Mouse (Mus musculus): ENCODE data around the gene Ung.

Ung gene

DNA sequence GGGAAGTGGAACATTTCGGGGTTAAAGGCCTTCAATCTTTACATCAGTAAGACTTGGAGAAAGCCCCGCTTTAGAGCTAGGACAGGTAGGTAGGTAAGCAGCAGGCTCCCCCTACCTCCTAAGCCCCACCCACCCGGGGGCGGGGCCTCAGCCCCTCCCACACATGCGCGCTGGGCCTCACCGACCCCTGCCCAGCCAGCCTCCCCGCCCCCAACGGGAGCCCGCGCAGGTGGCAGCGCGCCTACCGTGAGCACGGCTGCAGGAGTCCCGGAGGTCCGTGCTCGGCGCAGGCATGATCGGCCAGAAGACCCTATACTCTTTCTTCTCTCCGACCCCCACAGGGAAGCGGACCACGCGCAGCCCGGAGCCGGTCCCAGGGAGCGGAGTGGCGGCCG, at the start of gene Ung:
Gene Ung, plus strand, starts transcription at position 176 of the 395 bp plus-strand sequence.
- DNase-seq (ENCODE audit: low spot score in 2 of 2) = no peak

DNA sequence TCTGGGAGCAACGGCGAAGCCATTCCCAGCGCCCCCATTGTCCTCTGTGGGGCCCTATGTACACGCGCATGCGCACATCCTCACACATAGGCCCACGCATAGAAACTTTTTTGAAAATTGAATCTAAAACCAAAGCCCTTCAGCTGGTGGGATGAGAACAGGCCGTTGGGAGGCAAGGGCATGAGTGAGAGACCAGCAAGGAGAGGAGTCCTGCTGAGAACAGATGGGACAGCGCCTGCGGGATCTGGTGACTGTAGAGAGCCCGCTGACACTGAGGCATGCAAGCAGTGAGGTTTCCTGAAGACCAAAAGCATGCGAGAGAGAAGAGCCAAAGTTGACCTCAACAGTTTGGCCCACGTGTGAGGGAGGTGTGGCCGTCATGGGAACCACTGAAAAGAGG, 44.7 kb upstream of the Ung start:
- DNase-seq (ENCODE audit: low spot score in 2 of 2) = no peak

DNA sequence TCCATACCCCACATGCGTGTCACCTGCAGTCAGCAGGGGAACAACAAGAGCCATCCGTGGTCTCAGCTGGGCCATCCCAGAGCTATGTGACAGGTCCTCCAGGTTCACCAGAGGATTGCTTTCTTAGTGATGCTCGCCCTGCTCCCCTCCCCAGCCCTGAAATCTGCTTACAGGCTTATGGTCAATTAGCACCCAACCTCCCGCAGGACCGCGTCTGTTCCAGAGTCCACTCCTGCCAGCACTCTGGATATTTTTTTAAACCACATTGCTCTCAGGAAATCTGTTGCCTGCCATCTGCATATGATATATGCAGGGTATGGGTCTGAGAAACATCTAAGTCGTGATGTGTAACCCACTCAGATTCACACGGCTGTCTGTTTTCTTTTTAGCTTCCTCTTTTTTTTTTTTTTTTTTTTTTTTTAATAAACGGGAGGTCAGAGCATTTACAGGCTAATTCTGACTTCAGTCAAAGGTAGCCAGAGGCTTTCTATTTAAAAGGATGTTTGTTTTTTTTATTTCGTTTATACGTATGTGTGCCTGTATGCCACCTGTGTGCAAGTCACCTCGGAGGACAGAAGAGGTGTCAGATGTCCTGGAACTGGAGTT, 42.2 kb upstream of the Ung start:
- peak in 1 of 2 experiments; percentile 59 for DNase-seq (ENCODE audit: low spot score in 2 of 2)

DNA sequence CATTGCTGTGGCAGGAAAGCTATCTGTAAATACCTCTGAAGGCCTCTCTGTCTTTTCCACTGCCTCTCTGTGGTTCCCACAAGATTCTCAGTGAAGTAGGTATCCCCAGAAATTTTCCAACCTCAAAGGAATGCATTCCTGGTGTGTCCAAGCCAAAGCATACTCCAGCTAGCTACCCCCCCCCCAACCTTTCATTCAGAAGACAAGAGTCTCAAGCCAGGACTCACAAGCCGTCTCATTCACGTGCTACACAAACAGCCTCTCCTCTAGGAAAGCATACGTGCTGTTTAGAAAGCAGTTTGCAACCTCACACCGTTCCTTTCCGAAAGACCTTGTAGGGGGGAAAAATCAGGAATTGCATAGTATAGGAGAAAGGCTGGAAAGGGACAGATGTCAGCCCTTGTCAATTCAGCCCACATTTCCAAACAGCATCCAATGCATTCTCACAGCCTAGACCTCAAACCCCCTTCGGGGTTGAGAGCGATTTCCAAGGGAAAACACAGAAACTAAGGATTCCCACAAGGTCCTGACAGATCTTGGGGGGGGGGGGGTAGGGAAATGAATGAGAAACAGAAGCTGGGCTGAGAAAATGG, 39.7 kb upstream of the Ung start:
- DNase-seq (ENCODE audit: low spot score in 2 of 2) = no peak

DNA sequence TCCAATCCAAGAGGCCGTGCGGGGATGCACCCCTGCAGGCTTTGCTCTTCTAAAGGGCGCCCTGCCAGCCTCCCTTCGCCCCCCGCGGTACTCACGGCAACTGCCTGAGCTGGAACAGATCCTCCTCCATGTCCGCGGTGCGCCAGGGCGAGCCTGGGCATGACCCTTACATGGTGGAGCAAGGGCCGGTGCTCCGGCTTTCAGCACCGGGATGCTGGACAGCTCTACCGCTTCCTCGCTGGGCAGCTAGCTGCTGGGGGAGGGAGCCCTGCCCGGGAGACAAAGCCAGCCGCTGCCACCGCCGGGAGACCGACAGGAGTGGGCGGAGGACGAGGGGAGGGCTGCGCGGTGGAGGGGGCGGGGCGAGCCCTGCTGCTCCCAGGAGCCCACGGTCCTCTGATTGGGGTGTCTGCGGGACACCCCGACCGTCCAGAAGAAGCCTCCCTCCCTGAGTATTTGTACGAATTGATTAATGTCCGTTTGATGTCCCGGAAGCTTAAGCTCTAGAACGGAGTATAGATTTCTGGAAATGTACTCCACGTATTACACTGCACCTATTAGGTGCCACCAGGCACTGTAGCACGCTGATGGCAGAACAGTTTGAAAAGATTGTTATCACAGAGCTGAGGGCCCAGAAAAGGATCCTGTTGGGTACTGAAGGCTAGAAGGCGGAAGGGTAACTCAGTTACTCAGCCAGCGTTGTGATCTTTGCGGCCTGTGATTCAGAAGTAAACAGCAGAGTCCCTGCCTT, 39.0 kb upstream of the Ung start, which contains the start of gene Svop:
Gene Svop, minus strand, starts transcription at position 514 of the 751 bp plus-strand sequence.
- DNase-seq (ENCODE audit: low spot score in 2 of 2) = peak; percentile 42 to 79

DNA sequence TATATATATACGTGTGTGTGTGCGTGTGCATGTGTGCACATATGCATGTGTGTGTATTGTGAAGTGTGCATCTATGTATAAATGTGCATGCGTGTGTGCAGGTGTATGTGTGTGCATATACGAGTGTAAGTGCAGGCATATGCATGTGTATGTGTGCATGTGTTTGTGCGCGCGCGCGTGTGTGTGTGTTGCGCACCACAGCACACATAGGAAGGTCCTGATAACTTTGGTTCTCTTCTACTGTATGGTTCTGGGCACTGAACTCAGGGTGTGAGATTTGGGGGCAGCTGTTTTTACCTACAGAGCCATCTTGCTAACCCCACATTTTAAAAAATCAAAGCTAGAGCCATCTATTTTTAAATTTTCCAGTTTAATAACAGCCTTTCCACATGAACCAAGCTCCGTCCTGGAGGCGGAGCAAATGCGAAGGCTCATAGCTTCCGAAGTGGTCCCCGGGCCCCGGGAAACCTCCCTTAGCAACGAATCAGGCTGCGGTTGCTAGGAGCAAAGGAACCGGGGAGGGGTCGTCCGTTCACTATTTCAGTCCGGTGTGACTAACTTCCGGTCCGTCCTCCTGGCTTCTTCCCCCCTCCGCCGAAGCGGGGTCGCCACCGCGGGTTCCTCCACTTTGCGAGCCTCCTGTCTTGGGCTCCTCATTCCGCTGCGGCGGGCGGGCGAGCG, 30.3 kb upstream of the Ung start:
- peak; percentile 85 to 95 for DNase-seq (ENCODE audit: low spot score in 2 of 2)

DNA sequence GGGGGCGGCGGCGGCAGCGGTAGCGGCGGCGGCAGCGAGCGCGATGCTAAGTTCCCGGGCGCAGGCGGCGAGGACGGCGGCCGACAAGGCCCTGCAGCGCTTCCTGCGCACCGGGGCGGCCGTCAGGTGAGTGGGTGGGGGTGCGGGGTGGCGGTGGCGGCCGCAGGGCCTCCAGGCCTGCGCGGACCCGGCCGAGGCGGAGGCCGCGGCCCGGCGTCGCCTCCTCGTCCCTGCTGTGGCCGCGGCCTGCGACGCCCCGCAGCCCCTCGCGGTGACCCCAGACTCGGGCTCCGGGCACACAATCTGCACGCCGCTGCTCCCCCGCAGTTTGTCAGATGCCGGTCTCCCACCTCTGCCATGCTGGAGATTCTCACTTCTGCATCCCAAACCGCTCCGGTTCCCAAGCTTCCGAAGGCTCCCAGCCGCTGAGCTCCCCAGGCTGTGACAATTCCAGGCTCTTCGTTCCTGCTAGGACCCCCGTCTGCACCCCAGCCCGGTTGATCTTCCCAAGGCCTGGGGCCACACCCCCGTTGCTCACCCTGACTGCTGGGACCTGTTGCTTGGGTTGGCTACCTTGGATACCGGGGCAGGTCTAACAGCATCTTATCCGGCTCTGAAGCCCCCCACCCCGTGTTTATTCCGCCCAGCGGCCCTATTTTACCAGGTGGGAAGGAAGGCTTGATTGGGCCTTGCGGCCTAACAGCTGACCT, 29.6 kb upstream of the Ung start:
- no peak for DNase-seq (ENCODE audit: low spot score in 2 of 2)

DNA sequence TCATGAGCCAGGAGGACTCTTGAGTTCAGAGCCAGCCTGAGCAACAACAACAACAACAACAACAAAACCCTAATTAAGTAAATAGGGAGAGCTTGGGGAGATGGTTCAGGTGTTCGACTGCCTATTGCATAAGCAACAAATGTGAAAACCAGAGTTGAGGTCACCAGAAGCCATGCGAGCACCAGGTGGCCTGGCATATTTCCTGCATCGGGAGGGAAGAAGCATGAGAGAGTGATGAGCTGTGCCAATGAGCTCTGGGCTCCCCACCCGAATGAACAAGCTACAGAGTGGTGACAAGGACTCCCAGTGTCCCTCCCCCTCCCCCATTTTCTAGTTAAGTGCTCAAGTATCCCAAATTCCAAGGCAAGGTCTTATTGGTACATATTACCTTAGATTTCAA, 28.3 kb upstream of the Ung start:
- DNase-seq (ENCODE audit: low spot score in 2 of 2) = no peak

DNA sequence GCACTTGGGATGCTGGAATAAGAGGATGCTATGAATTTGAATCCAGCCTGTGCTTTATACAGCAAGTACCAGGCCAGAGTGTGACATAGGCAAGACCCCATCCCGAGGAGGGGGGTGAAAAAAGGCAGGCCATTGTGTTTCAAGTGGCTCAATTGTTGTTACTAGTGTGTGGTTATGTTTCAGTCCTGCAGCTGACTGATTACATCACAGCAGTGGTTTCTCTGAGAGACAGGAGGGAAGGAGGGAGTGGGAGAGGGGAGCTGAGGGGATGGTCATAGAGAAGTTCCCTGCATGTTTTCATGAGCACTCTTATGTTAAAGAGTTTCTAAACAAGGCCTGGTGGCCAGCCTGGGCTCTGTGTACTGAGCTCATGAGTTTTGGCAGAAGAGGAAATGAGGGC, 27.4 kb upstream of the Ung start:
- DNase-seq (ENCODE audit: low spot score in 2 of 2) = peak in 1 of 2 experiments; percentile 49

DNA sequence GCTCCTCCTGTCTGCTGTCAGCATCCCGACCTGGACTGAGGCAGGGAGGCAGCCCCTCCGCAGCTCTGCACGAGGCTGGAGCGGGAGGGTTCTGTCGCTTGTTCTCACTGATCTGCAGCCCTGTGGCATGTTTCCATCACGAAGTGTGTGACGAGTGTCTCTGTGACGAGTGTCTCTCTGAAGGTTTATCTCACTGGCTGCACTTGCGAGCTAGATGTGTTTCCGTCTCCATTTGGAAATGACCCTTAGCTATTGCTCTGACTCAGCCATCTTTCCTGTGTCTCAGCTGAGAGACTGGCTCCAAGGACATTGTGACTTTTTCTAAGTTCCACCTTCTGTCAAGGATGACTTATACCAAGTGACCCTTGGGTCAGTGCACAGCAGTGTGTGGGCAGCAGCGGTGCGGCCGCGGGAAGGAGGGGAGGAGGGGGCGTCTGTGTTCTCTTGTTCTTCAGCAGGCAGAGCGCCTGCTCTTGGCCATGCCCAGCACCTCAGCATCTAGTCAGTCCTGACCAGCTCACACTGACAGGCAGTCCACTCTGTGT, 23.7 kb upstream of the Ung start:
- no peak for DNase-seq (ENCODE audit: low spot score in 2 of 2)

DNA sequence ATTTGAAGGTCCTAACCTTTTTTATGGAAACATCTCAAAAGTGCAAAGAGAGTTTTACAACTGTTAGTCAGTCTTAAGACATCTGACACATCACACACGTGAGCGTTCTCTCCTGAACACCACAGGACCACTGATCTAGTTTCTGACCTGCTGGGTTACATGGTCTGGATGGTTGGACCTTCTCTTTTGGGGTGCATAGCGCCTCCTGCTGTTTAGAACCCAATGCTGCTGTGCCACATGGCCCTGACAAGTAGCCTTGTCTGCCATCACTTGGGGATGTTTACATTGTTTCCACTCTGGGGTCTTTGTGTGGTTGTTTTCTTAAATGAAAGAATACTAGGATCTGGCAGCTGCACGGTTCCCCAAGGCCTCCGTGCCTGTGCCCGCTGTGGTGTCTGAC, 16.9 kb upstream of the Ung start:
- DNase-seq (ENCODE audit: low spot score in 2 of 2) = no peak

DNA sequence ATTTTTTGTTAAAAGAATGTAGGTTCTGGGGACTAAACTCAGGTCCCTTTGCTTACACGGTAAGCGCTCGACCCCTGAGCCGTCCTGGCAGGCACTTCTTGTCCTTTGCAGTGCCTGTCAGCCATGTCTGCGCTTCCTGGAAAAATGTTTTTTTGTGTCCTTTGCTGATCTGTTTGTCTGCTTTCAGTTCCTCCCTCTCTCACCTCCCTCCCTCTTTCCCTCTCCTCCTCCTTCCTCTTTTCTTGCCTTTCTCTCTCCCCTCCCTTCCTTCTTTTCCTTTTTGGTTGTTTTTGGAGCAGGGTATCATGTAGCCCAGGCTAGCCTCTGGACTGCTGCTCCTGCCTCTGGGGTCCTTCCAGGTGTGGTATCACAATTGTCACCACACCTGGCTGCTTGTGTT, 15.2 kb upstream of the Ung start:
- no peak for DNase-seq (ENCODE audit: low spot score in 2 of 2)

DNA sequence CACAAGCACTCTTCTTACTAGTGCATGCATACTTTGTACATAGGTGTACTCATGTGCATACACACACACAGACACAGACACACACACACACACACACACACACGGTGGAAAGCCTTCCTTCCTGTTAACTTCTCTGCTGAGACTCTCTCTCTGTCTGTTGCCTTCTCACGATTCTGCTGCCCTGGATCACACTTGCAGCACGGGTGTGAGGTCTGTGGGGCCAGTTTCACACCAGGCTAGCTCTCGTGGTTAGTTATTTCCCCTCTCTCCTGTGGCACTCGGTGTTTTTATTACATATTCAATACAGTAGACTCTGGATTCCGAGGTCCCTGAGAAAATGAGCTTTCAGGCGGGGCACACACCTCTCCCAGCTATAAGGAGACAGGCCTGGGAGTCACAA, 13.6 kb upstream of the Ung start:
- no peak for DNase-seq (ENCODE audit: low spot score in 2 of 2)

DNA sequence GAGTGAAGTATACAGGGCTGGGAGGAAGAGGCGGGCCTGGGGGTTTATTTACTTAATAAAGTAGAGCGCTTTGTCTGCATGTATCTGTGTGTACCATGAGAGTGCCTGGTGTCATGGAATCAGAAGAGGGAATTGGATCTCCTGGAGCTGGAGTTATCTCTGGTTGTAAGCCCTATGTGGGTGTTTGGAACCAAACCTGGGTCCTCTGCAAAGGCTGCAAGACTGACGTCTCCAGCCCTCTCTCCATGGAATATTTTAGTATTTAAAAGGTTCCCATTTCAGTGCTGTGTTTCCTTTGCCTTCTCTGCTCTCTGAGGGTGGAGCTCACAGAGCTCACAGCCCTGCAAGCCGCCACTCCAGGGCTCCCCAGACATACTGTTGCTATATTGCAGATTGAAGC, 10.4 kb upstream of the Ung start:
- DNase-seq (ENCODE audit: low spot score in 2 of 2) = no peak

DNA sequence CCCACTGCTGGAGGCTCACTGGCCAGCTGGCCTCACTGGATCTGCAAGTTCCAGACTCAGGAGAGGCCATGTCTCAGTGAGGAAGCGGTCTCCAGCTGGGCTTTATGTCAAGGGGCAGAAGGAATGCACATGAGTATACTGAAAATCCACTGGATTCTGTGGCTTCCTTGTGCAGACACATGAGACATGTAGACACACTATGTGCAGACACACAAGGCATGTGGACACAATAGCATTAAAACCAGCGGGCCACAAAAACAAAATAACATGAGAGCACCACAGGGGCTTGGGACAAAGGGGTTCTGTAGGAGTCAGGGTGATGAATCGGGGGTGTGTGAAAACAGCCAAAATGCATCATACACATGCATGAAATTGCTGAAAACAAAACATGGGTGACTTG, 4.2 kb upstream of the Ung start:
- no peak for DNase-seq (ENCODE audit: low spot score in 2 of 2)

DNA sequence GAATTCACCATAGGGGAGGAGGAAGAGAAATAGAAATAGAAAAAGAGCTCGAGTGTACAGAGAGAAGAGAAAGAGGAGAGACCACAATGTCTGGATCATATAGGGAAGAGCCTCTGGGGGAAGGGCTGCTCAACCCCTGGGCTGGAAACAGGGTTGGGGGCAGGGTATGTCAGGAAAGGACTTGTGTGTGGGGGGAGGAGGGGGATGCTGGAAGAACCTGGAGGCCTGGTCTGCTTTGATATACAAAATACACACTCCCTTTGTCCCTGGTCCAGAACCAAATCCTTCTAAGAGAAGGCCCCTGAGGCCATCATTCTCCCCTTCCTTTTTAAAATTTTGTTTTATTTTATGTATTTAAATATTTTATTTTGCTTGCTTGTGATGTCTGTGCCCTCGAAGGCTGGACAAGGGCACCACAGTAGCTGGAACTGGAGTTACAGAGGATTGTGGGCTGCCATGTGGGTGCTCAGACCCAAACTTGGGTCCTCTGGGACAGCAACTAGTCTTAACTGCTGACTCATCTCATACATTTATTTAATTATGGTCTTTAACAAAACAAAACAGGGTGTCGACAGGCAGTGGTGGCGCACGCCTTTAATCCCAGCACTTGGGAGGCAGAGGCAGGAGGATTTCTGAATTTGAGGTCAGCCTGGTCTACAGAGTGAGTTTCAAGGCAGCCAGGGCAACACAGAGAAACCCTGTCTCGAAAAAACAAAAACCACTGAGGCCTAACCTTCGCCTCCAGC, 3.5 kb upstream of the Ung start:
- no peak for DNase-seq (ENCODE audit: low spot score in 2 of 2)

DNA sequence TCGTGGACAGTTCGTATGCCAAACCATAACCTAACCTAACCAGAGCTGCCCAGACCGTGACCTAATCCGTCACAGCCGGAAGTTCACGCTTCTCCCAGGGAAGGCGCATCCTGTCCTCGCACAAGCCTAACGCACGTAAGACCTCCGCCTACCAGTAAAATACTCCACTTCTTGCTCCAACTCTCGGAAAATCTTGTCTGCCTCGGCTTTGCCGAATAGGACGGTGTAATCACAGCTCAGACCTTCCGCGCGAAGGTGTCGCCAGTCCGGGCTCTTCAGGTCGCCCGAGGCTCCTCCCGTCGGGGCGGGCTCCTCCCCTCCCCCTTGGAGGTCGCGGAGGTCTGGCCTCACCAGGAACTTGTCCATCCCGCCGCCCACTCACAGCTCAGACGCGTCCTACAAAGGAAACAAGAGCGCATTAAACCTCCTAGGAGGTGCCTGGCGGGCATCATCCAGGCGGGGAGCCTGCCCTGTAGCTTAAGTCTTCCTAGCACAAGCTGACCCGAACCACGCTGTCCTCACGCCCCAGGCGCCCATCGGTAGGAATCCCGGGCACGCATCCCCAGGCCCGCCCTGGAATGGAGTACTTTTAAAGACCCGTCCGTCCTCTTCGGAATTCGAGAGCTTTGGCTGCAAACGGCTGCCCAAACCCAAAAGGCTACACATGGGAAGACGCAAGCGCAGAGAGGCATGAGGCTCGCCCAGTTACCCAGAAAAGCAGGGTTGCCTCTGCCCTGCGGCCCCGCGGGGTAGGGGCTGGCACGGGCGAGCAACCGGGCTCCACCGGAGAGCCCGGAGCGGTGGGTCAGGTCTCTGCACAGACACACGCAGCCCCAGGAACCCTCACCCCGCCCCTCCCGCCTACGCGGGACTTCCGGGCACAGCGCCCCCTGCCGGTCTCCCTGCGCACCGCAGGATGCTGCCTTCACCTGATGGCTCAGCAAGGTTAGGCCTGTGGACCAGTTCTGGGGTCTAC, 2.5 kb upstream of the Ung start, which contains the start of gene Alkbh2:
Gene Alkbh2, minus strand, starts transcription at position 845 of the 976 bp plus-strand sequence.
- DNase-seq (ENCODE audit: low spot score in 2 of 2) = peak in 1 of 2 experiments; percentile 68

DNA sequence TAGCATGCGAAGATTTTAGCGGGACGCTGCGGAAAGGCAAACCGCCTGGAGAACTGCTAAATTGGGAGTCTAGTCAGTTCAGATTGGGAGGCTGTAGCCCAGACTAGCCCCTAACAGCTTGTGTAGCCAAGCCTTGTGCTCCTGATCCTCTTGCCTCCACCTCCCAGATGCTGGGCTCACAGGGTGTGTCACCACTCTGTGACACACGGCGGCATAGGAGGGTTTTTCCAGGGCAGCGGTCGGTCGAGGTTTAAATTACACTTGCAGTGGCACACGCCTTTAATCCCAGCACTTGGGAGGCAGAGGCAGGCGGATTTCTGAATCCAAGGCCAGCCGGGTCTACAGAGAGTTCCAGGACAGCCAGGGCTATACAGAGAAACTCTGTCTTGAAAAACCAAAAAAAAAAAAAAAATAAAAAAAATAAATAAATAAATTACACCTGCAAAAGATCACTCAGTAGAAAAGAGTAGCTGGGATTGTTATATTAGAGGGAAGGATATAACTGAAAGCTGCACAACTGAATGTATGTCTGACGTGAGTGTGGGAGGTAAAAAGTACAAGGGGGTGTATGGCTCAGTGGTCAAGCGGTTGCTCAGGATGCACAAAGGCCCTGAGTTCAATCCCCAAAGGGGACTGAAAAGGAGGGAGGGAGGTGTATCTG, 506 bp upstream of the Ung start:
- DNase-seq (ENCODE audit: low spot score in 2 of 2) = no peak
